Mouse (Mus musculus): ENCODE measurements around the gene Tead1.

The Tead1 gene

GRCm38 (mm10) chr7:112730209-112730608, 51.1 kb downstream of the Tead1 start:
- no peak for DNase-seq (ENCODE audit: low spot score)

- DNase-seq (ENCODE audit: low spot score): no peak
Observed at GRCm38 (mm10) chr7:112731584-112731983, 52.5 kb downstream of the Tead1 start.

DNA sequence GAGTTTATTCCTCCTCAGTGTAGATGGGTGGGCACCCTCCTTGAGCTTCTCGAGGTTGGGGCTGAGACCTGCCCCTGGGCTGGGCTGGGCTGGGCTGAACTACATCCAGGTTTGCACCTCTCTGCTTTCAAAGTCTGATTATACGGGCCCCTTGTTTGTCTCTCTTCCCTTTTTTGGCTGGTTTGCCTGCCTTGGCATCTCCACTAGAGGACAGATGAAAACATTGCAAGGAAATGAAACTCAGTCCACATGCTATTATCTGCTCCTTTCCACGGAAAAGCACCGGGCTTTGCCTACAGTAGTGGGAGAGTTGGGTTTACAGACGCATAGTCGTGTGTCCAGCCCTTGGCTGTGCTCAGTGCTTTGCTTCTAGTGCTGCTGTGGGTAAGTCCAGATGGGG, 60.1 kb downstream of the Tead1 start:
- no peak for DNase-seq (ENCODE audit: low spot score)

DNA sequence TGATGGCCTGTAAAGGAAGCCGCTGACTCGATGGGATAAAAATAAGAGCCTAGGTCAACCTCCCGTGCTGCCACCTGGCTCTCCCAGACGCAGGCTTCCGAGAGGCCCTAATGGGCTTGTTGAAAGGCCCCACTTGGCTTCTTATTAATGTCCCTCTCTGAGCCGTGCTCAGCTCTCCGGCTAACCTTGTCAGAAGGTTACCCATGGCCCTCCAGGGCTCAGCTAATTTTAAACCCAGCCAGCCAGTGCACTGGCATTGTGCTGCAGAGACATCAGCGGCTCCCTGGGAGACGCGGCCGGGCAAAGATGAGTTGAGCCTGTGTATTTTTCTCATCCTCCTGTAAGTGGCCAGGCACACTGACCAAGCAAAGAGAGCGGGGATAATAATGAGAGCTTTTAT, 62.7 kb downstream of the Tead1 start:
- no peak for DNase-seq (ENCODE audit: low spot score)

DNA sequence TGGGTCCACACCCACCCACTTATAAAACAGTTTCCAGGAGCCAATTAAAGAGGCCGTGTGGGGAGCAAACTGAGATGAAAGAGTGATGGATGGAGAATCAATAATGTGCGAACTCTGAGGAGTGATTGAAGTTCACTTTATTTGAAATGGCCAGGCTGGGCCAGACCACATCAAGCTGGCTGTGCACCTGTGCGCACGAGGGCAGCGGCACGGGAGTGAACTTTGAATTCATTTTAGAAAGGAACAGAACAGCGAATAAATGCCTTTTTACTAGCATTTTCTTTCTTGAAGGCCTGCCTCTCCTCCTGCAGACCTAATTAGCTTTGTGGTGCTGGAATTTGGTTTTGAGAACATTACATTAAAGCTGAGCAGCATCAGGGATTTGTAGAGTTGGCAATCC, 63.9 kb downstream of the Tead1 start:
- no peak for DNase-seq (ENCODE audit: low spot score)

DNA sequence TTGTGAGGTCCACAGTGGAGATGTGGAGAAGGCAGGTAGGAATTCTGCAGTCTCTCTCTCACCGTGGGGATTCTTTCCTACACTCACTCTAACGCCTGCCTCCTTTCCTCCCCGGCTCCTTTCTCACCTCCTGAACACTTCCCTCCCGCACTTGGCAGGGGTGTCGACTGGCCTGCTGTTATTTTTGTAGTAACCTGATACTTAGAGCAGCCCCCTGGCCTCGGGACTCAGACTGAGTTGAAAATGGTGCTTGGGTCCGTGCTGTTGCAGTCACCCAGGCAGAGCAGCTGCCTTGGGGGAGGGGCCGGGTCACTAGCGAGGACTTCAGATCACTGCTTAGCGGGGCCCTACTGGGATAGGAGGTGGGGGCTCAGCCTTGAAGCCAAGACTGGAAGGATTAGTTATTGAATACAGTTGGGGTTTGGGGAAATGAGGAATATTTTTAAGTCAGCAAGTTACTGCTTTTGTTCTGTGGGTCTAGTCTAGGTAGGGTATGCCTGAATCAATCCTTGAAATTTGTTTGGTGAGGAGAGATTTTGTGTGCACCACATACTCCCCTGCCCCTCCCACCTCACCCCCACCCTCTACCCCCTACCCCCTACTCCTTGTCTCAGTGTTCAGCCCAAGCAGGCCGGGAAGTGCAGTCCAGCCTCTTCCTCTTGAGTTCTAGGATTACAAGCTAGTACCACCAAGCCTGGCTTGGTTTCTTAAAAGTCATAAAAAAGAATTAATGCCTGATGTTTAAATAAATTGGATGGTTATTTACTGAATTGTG, 64.7 kb downstream of the Tead1 start:
- DNase-seq (ENCODE audit: low spot score): no peak

- no peak for DNase-seq (ENCODE audit: low spot score)
Observed at GRCm38 (mm10) chr7:112747187-112747586, 68.1 kb downstream of the Tead1 start.

DNA sequence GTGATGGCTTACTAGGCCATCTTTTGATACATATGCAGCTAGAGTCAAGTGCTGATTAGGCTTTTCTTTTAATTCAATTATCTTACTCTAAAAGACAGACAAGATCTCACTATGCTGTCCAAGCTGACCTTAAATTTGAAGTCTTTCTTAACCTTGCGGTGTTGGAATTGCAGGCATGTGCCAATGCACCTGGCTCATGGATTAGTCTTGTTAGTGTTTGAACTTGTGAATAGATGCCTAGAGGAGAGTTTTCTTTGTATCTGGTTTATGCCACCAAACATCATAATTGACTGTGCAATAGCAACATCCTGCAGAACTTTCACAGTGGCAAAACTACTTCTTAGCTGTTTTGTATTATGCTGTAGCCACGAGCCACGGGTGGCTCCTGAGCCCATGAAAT, 68.7 kb downstream of the Tead1 start:
- DNase-seq (ENCODE audit: low spot score): no peak

DNA sequence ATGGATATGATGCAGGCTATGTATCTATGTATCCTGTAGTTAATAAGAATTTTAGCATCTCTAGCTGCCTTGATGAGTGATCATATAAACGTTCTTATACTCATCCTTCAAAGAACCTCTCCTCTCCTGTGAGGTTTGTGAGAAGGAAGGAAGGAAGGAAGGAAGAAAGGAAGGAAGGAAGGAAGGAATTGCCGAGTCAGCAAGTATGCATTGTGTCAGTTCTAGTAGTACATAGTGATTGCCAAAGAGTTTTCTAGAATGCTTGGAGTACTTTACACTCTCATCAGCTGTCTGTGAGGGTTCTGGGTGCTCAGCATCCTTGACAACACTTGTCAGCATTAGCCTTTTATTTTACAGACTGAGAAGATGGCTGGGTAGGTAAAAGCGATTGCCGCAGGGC, 69.2 kb downstream of the Tead1 start:
- DNase-seq (ENCODE audit: low spot score): no peak

- DNase-seq (ENCODE audit: low spot score): no peak
Observed at GRCm38 (mm10) chr7:112750101-112750500, 71.0 kb downstream of the Tead1 start.

DNA sequence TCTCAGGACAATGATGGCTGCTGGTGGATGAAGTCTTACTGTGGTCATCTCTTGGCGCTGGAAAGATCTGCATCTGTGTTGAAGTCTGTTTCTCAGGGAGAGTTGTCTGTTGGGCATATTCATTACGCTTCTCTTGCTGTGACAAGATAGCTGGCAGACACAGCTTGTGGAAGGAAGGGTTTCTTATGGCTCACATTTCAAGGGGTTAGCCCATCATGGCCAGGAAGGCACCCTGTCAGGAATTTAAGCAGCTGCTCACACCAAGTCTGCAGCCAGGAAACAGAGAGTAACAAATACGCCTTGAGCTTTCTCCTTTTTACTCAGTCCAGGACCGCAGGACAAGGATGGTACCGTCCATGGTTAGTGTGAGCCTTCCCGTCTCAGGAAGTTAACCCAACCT, 73.2 kb downstream of the Tead1 start:
- DNase-seq (ENCODE audit: low spot score): no peak

- DNase-seq (ENCODE audit: low spot score): no peak
Observed at GRCm38 (mm10) chr7:112753314-112753713, 74.2 kb downstream of the Tead1 start.

GRCm38 (mm10) chr7:112759359-112759975, 80.3 kb downstream of the Tead1 start:
- DNase-seq (ENCODE audit: low spot score): no peak

DNA sequence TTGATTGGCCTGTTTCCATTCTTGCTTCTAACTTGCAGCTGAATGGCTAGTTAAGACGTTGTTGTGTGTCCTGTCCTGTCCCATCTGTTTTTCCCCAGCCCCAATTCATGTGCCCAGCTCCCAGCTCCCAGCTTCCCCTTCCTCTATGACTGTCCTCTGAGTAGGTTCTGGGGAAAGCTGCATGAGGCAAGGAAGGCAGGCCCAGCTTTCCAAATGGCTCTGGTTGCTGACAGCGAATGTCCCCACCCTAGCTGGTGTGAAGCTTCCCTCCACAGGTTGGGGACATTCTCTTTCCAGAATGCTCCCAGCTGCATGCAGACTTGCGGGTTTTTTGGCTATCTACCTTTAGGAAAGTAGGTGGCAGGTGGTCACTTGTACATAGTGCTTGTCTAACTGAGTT, 81.2 kb downstream of the Tead1 start:
- DNase-seq (ENCODE audit: low spot score): no peak

DNA sequence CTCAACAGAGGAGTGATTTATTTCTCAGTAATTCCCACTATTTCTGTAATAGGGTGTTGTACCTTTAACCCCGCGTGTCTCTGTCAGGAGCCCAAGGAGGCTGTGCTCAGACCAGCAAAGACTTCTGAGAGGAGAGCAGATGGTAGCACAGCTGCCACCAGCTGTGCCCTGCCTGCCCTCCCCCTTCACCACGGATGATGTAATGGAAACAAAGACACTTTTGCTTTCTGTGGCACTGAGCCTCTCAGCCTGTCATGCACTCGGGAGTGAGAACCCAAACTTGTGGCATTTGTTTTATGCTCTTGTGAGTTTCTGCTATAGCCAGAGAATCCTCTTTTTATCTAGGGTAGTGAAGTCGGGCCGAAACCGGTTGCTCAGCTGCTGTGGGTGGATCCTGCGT, 81.7 kb downstream of the Tead1 start:
- no peak for DNase-seq (ENCODE audit: low spot score)

GRCm38 (mm10) chr7:112762870-112763269, 83.8 kb downstream of the Tead1 start:
- DNase-seq (ENCODE audit: low spot score): no peak

- no peak for DNase-seq (ENCODE audit: low spot score)
Observed at GRCm38 (mm10) chr7:112763513-112763912, 84.4 kb downstream of the Tead1 start.

- no peak for DNase-seq (ENCODE audit: low spot score)
Observed at GRCm38 (mm10) chr7:112764921-112765320, 85.8 kb downstream of the Tead1 start.

GRCm38 (mm10) chr7:112769866-112770265, 90.7 kb downstream of the Tead1 start:
- DNase-seq (ENCODE audit: low spot score): no peak

DNA sequence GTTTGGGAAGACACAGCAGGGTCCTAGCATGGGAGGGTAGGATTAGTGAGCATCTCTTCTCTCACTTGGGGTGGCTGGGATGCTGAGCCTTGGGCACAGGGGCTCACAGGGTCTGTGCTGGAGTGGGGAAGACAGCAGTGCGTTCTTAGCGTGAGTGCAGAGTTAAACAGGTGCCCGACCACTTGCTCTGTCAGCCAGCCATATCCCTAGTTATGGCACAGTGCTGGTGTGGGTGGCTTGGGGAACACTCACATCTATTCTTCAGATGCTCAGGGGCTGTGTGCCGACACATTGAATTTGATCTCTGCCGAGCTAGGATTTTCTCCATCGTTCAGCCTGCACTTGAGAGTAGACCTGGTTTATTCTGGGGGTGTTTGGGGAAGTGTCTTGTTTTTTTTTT, 92.3 kb downstream of the Tead1 start:
- no peak for DNase-seq (ENCODE audit: low spot score)

- DNase-seq (ENCODE audit: low spot score): no peak
Observed at GRCm38 (mm10) chr7:112772777-112773176, 93.7 kb downstream of the Tead1 start.

DNA sequence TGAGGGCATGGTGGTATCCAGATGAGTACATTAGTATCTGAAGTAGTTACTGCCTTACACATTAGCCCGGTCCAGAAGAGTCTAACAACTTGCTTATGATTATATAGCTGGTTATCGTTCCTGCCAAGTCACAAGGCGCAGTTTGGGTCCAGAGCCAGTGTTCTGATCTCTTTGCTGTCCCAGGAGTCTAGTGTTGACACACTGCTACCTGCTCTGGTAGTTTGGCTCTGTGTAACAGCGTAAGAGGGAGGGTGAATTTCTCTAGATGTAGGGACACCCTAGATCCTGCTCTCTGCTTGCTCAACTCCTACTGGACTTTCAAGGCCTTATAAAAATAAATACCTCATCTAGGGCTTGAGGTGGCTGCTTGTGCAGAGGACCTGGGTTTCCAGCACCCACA, 94.5 kb downstream of the Tead1 start:
- no peak for DNase-seq (ENCODE audit: low spot score)

GRCm38 (mm10) chr7:112775816-112776215, 96.7 kb downstream of the Tead1 start:
- no peak for DNase-seq (ENCODE audit: low spot score)

DNA sequence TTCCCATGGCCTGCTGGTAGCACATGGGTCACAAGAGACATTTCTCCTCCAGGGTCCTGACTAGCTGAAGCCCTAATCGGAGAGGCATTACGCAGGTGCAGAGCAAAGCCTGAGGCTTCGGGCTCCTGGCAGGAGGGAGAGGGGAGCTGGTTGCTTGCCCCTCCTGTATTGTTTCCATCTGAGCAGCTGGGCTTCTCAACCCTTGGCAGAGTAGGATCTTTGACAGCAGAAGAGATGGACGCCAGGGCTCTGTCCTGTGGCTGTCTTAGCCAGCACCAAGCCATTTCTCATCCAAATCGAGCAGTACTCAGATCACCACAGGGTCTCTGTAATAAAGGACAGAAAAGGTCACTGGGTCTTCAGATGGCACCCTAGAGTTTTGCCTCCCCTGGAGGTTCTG, 97.6 kb downstream of the Tead1 start:
- DNase-seq (ENCODE audit: low spot score): no peak

Measured in T-cell, adult 2 months (primary cell).